Mouse (Mus musculus): Measurements from ENCODE around the gene Rps7. TPM values are rescaled to one million over a fixed set of nuclear protein-coding genes. Genes with fewer than 3 reads are reported as not detected.

Rps7 gene
- polyA plus RNA-seq, 1 experiment from 2014 or later, result 654 TPM

DNA sequence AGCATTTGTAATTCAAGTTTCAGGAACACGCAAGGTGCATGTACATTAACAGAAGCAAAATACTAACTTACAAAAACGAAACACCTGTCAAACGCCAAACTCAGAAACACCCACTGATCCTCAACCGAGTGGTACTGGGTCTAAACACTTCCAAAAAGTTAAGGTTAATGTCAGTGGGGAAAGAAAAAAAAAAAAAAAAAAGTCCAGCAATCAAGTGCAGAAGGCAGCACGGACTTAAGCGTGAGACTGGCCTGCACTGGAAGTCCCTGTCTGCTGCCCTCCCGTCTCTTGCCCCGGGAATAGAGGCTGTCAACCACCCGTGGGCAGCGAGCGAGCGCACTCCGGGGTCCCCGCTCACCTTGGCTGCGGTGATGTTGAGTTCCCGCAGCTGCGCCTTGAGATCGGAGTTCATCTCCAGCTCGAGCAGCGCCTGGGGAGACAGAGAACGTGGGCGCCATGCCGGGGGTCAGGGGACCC, 657 bp downstream of the Rps7 start:
- H3K9me3 ChIP-seq (replicated peaks), result no peaks in the 10 kb centered on the region
- H3K27ac ChIP-seq, result peak overlapping the region; percentile 97
- no peaks in the 10 kb centered on the region for H3K27me3 ChIP-seq (ENCODE audit: low read depth, poor library complexity, severe bottlenecking)
- no peak for DNase-seq (ENCODE audit: low spot score)
- whole genome bisulfite sequencing, result 2% methylated on average over 23 of the region's 23 CpGs
- peaks cover 11% of the 10 kb centered on the region for H3K4me1 ChIP-seq
- peak overlapping the region; percentile 91 for H3K4me3 ChIP-seq
- peaks cover 47% of the 10 kb centered on the region for H3K36me3 ChIP-seq

GRCm38 (mm10) chr12:28628436-28628835, 7.3 kb downstream of the Rps7 start:
- WGBS, result 97% methylated on average over 2 of the region's 2 CpGs
- H3K9me3 ChIP-seq (replicated peaks), result no peaks in the 10 kb centered on the region
- no peaks in the 10 kb centered on the region for H3K27me3 ChIP-seq (ENCODE audit: low read depth, poor library complexity, severe bottlenecking)
- no peak overlapping the region for H3K4me3 ChIP-seq
- no peak for DNase-seq (ENCODE audit: low spot score)
- H3K36me3 ChIP-seq, result peaks cover 56% of the 10 kb centered on the region
- no peak overlapping the region for H3K27ac ChIP-seq
- H3K4me1 ChIP-seq, result peaks cover 5% of the 10 kb centered on the region

- H3K4me3 ChIP-seq, result no peak overlapping the region
- peaks cover 43% of the 10 kb centered on the region for H3K36me3 ChIP-seq
- H3K9me3 ChIP-seq (replicated peaks), result no peaks in the 10 kb centered on the region
- no peak for DNase-seq (ENCODE audit: low spot score)
- no peak overlapping the region for H3K27ac ChIP-seq
- WGBS, result 71% methylated on average over 4 of the region's 4 CpGs
- no peaks in the 10 kb centered on the region for H3K27me3 ChIP-seq (ENCODE audit: low read depth, poor library complexity, severe bottlenecking)
- H3K4me1 ChIP-seq, result peaks cover 3% of the 10 kb centered on the region; the same call in 1 of the 2 replicates
Measured at GRCm38 (mm10) chr12:28627092-28627491, 8.7 kb downstream of the Rps7 start.

DNA sequence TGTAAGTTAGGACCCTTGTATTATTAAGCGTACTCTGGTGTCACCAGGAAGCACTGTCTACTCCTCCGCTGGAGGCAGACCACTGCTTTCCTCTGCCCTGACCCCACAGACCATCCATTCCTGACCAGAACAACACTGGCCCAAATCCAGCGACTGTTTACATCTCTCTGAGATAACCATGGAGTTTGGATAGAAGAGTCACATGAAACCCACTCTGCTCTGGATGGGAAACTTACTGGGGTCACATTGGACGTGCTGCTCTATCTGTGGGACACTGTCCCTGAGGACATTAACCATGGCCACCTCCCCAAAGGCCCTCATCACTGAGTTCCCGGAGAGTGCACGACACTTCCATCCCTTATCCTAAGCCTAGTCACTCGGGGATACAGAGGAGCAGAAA, 10.3 kb downstream of the Rps7 start:
- 87% methylated on average over 7 of the region's 7 CpGs for WGBS
- Histone ChIP-seq H3K4me3 (no peak overlapping the region), H3K9me3 (replicated peaks) (no peaks in the 10 kb centered on the region), H3K36me3 (peaks cover 26% of the 10 kb centered on the region), H3K27me3 (ENCODE audit: low read depth, poor library complexity, severe bottlenecking) (no peaks in the 10 kb centered on the region), H3K4me1 (peaks cover 3% of the 10 kb centered on the region; the same call in 1 of the 2 replicates), H3K27ac (no peak overlapping the region)
- no peak for DNase-seq (ENCODE audit: low spot score)

- H3K27me3 ChIP-seq (ENCODE audit: low read depth, poor library complexity, severe bottlenecking), result no peaks in the 10 kb centered on the region
- no peaks in the 10 kb centered on the region for H3K9me3 ChIP-seq (replicated peaks)
- 91% methylated on average over 2 of the region's 2 CpGs for WGBS
- H3K4me1 ChIP-seq, result no peaks in the 10 kb centered on the region
- no peak for DNase-seq (ENCODE audit: low spot score)
- H3K4me3 ChIP-seq, result no peak overlapping the region
- peaks cover 14% of the 10 kb centered on the region for H3K36me3 ChIP-seq
- no peak overlapping the region for H3K27ac ChIP-seq
Measured at GRCm38 (mm10) chr12:28624251-28624650, 11.5 kb downstream of the Rps7 start.

DNA sequence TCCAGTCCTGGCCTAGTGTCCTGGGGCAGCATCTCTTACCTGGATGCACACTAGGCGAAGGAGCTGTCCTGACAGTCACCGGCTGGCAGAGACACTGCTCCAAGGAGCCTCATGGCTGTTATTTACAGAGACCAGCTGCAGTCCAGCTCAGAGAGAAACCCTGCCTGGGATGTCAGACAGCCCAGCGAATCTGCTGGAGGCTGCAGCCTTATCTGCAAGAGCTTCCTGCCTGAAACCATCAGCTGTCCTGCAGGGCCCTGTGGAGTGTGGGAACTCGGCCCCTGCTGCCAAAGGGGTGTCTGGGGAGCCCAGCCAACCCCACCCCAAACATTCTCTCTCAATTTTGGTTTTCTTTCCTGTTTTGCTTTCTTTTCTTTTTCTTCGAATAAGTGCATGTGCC, 12.6 kb downstream of the Rps7 start, which contains the start of gene Colec11:
Colec11 (minus strand) TSS at position 183 of the 400 bp plus-strand sequence.
- 58% methylated on average over 5 of the region's 5 CpGs for WGBS
- no peak within 1 kb of the TSS for H3K4me3 ChIP-seq
- no peaks in the 10 kb centered on the region for H3K27me3 ChIP-seq (ENCODE audit: low read depth, poor library complexity, severe bottlenecking)
- H3K4me1 ChIP-seq, result no peaks in the 10 kb centered on the region
- H3K27ac ChIP-seq, result no peak within 1 kb of the TSS
- H3K9me3 ChIP-seq (replicated peaks), result no peaks in the 10 kb centered on the region
- DNase-seq (ENCODE audit: low spot score), result no peak
- peaks cover 4% of the 10 kb centered on the region for H3K36me3 ChIP-seq

GRCm38 (mm10) chr12:28622641-28623040, 13.1 kb downstream of the Rps7 start:
- H3K9me3 ChIP-seq (replicated peaks), result no peaks in the 10 kb centered on the region
- H3K27me3 ChIP-seq (ENCODE audit: low read depth, poor library complexity, severe bottlenecking), result no peaks in the 10 kb centered on the region
- no peak overlapping the region for H3K4me3 ChIP-seq
- H3K27ac ChIP-seq, result no peak overlapping the region
- no peaks in the 10 kb centered on the region for H3K4me1 ChIP-seq
- 78% methylated on average over 1 of the region's 1 CpGs for WGBS
- DNase-seq (ENCODE audit: low spot score), result no peak
- H3K36me3 ChIP-seq, result no peaks in the 10 kb centered on the region

- Histone ChIP-seq H3K9me3 (replicated peaks) (no peaks in the 10 kb centered on the region), H3K27me3 (ENCODE audit: low read depth, poor library complexity, severe bottlenecking) (no peaks in the 10 kb centered on the region), H3K36me3 (no peaks in the 10 kb centered on the region), H3K4me3 (no peak overlapping the region), H3K4me1 (no peaks in the 10 kb centered on the region), H3K27ac (no peak overlapping the region)
- no peak for DNase-seq (ENCODE audit: low spot score)
- 65% methylated on average over 5 of the region's 5 CpGs for WGBS
Measured at GRCm38 (mm10) chr12:28622167-28622532, 13.6 kb downstream of the Rps7 start.

- Histone ChIP-seq H3K9me3 (replicated peaks) (no peaks in the 10 kb centered on the region), H3K4me3 (no peak overlapping the region), H3K4me1 (no peaks in the 10 kb centered on the region), H3K36me3 (no peaks in the 10 kb centered on the region), H3K27me3 (ENCODE audit: low read depth, poor library complexity, severe bottlenecking) (no peaks in the 10 kb centered on the region), H3K27ac (no peak overlapping the region)
- 35% methylated on average over 7 of the region's 7 CpGs for WGBS
- no peak for DNase-seq (ENCODE audit: low spot score)
Measured at GRCm38 (mm10) chr12:28621451-28622166, 14.1 kb downstream of the Rps7 start.

DNA sequence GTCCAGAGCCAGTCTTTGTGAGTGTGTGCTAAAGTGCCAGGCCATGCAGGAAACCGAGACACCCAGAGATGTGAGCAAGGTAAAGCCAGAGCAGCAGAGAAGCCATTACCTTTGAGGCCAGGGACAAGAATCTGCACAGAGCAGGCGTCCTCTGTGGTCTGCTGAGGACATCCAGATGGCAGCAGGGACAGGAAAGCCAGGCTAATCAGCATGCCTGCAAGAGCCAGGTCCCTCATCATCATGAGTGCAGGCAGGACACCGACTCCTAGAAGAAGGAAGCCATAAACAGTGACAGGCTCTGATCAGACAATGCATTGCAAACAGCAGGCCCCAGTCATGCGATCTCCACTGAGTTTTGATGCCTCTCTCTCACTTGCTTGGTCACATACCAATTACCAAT, 18.5 kb downstream of the Rps7 start:
- no peak for DNase-seq (ENCODE audit: low spot score)
- no peak overlapping the region for H3K4me3 ChIP-seq
- H3K9me3 ChIP-seq (replicated peaks), result no peaks in the 10 kb centered on the region
- no peak overlapping the region for H3K27ac ChIP-seq
- no peaks in the 10 kb centered on the region for H3K36me3 ChIP-seq
- no peaks in the 10 kb centered on the region for H3K4me1 ChIP-seq
- WGBS, result 53% methylated on average over 4 of the region's 4 CpGs
- H3K27me3 ChIP-seq (ENCODE audit: low read depth, poor library complexity, severe bottlenecking), result no peaks in the 10 kb centered on the region

- H3K4me1 ChIP-seq, result no peaks in the 10 kb centered on the region
- DNase-seq (ENCODE audit: low spot score), result no peak
- H3K27me3 ChIP-seq (ENCODE audit: low read depth, poor library complexity, severe bottlenecking), result no peaks in the 10 kb centered on the region
- no peak overlapping the region for H3K4me3 ChIP-seq
- no peaks in the 10 kb centered on the region for H3K9me3 ChIP-seq (replicated peaks)
- 75% methylated on average over 7 of the region's 7 CpGs for WGBS
- H3K36me3 ChIP-seq, result no peaks in the 10 kb centered on the region
- no peak overlapping the region for H3K27ac ChIP-seq
Measured at GRCm38 (mm10) chr12:28614401-28614800, 21.4 kb downstream of the Rps7 start.

DNA sequence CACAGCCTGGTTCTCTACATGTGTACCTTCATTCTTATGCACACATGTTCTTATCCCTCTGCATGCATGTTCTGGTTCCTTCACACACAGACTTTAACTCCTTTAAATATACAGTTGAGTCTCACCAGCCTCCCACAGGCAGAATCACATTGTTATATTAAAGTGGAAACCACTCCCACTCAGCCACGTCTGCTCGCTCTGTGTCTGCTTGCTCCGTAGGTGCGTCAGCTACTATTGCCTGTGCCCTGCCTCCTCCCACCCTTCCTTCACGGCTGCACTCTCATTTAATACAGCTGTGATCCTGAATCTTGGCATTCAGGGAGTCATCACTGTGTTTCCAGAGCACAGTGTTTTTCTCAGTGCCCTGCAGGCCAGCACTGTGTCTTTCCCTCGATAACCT, 23.4 kb downstream of the Rps7 start:
- Histone ChIP-seq H3K27ac (no peak overlapping the region), H3K36me3 (no peaks in the 10 kb centered on the region), H3K4me3 (no peak overlapping the region), H3K9me3 (replicated peaks) (no peaks in the 10 kb centered on the region), H3K27me3 (ENCODE audit: low read depth, poor library complexity, severe bottlenecking) (no peaks in the 10 kb centered on the region), H3K4me1 (peaks cover 9% of the 10 kb centered on the region)
- 79% methylated on average over 6 of the region's 6 CpGs for WGBS
- no peak for DNase-seq (ENCODE audit: low spot score)

DNA sequence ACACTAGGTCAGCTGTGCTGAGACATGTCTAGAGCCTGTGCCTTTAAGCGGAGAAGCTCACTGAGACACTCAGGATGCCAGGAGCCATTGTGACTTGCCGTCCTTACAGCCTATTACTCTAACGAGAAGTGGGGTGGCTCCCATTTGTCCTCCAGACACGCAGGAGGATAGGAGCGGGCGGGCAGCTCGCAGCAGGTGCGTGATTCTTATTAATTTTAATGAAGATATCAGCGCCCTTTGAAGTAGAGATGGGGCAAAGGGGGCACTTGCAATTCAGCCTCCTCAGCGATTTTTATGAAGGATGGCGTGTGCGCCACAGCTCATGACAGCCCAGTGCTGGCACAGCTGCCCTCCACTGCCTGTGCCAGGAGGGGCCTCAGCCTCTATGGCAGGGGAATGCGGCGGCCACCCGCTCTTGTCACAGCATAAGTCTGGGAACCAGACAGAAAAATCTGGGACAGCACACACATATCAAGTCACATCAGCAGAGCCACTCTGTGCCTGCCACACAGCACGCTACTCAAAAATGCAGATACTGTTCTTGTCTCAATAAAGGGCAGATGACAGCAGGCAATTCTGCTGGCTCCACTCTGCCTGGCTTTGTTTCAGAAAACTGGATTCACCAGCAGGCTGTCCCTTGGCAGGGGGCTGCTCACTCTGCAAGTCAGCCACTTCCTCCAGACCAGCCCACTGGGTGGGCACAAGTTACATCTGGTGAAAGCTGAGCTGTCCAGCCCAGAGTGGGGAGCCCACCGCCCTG, 28.0 kb downstream of the Rps7 start:
- Histone ChIP-seq H3K4me1 (peaks cover 10% of the 10 kb centered on the region), H3K4me3 (no peak overlapping the region), H3K27ac (no peak overlapping the region), H3K27me3 (ENCODE audit: low read depth, poor library complexity, severe bottlenecking) (no peaks in the 10 kb centered on the region), H3K36me3 (no peaks in the 10 kb centered on the region), H3K9me3 (replicated peaks) (no peaks in the 10 kb centered on the region)
- 69% methylated on average over 17 of the region's 17 CpGs for WGBS
- no peak for DNase-seq (ENCODE audit: low spot score)

All from limb, embryonic 10.5 days (tissue).